Mouse (Mus musculus) left cerebral cortex, adult 11 months (tissue): ENCODE measurements around the gene Mcm2.
A peak's percentile ranks its signal among the peaks of the same experiment; 100 is the strongest.

ENCODE experiments used
- DNase-seq: peaks from one replicate; pipeline ENCODE4 v3.0.0; 2022; ENCODE audit warnings: low spot score

The Mcm2 gene

GRCm38 (mm10) chr6:88926870-88927269 is 28.3 kb upstream of the Mcm2 start:
- no peak for DNase-seq

- no peak for DNase-seq
These were observed 27.1 kb upstream of the Mcm2 start for GRCm38 (mm10) chr6:88925640-88926205.

GRCm38 (mm10) chr6:88924502-88925275 is 26.1 kb upstream of the Mcm2 start:
- no peak for DNase-seq

GRCm38 (mm10) chr6:88918802-88919201 is 20.2 kb upstream of the Mcm2 start:
- DNase-seq: no peak

GRCm38 (mm10) chr6:88916153-88916552 is 17.6 kb upstream of the Mcm2 start:
- DNase-seq: no peak

GRCm38 (mm10) chr6:88915510-88915909 is 16.9 kb upstream of the Mcm2 start:
- DNase-seq: no peak

GRCm38 (mm10) chr6:88914799-88915198 is 16.2 kb upstream of the Mcm2 start:
- DNase-seq: no peak

- no peak for DNase-seq
These were observed 14.9 kb upstream of the Mcm2 start for GRCm38 (mm10) chr6:88913440-88913839.

GRCm38 (mm10) chr6:88913022-88913421 is 14.4 kb upstream of the Mcm2 start:
- no peak for DNase-seq

- DNase-seq: no peak
These were observed 10.6 kb upstream of the Mcm2 start for GRCm38 (mm10) chr6:88909151-88909550.

- peak; percentile 64 for DNase-seq
These were observed 8.0 kb upstream of the Mcm2 start for GRCm38 (mm10) chr6:88906369-88907108.

- DNase-seq: no peak
These were observed 6.5 kb upstream of the Mcm2 start for GRCm38 (mm10) chr6:88905042-88905441.

- DNase-seq: no peak
These were observed 5.9 kb upstream of the Mcm2 start for GRCm38 (mm10) chr6:88904456-88904974.

- DNase-seq: no peak
These were observed 5.1 kb upstream of the Mcm2 start for GRCm38 (mm10) chr6:88903708-88904107.

- DNase-seq: peak; percentile 91
These were observed 3.6 kb upstream of the Mcm2 start, which contains the start of gene Tpra1 for GRCm38 (mm10) chr6:88901947-88902820. Gene Tpra1, plus strand, starts transcription at chr6:88902251.

- no peak for DNase-seq
These were observed 2.9 kb upstream of the Mcm2 start for GRCm38 (mm10) chr6:88901471-88901870.

GRCm38 (mm10) chr6:88899628-88900027 is 1.0 kb upstream of the Mcm2 start:
- no peak for DNase-seq

GRCm38 (mm10) chr6:88899086-88899485 is 506 bp upstream of the Mcm2 start:
- no peak for DNase-seq

- DNase-seq: no peak
These were observed 1.3 kb downstream of the Mcm2 start for GRCm38 (mm10) chr6:88897246-88897645.

GRCm38 (mm10) chr6:88895943-88896342 is 2.6 kb downstream of the Mcm2 start:
- no peak for DNase-seq

GRCm38 (mm10) chr6:88893559-88893958 is 5.0 kb downstream of the Mcm2 start:
- DNase-seq: no peak

GRCm38 (mm10) chr6:88890832-88891231 is 7.7 kb downstream of the Mcm2 start:
- no peak for DNase-seq
